Mouse (Mus musculus) MEL (cell line): ENCODE results near the gene Scn8a.

Source experiments
- BHLHE40 ChIP-seq: IDR thresholded peaks from 2 replicates; pipeline ENCODE4 v1.6.1; 2012; ENCODE audit warnings: low read depth, mild to moderate bottlenecking, inconsistent platforms, low read length, improper control_type of control experiment, borderline replicate concordance
- CHD2 ChIP-seq: IDR thresholded peaks from 2 replicates; pipeline ENCODE4 v1.6.1; 2011; ENCODE audit warnings: low read length, improper control_type of control experiment
- CTCF ChIP-seq, 3 experiments: IDR thresholded peaks in 2 of 3; conservative IDR thresholded peaks in 1 of 3; 2 replicates each; pipeline ENCODE4 v1.5.1; 2011 to 2012; ENCODE audit warnings: low read length in 3 of 3, low read depth in 2 of 3, mild to moderate bottlenecking in 2 of 3, improper control_type of control experiment in 1 of 3, inconsistent platforms in 1 of 3, mixed read lengths in 1 of 3, moderate library complexity in 1 of 3; ENCODE audit not compliant: control insufficient read depth in 1 of 3, insufficient read depth in 1 of 3, poor library complexity in 1 of 3, severe bottlenecking in 1 of 3
- EP300 ChIP-seq, 2 experiments: IDR thresholded peaks; 2 replicates each; pipeline ENCODE4 v1.6.1; 2011; ENCODE audit warnings: improper control_type of control experiment in 2 of 2, low read length in 2 of 2, low read depth in 1 of 2, mild to moderate bottlenecking in 1 of 2
- GATA1 ChIP-seq: IDR thresholded peaks from 2 replicates; pipeline ENCODE4 v1.6.1; 2011; ENCODE audit warnings: low read depth, low read length, improper control_type of control experiment
- POLR2A ChIP-seq, 2 experiments: IDR thresholded peaks; 2 replicates each; pipeline ENCODE4 v1.6.1; 2011 to 2012; ENCODE audit warnings: low read length in 2 of 2, mild to moderate bottlenecking in 2 of 2, control low read depth in 1 of 2, improper control_type of control experiment in 1 of 2, low read depth in 1 of 2, moderate library complexity in 1 of 2; ENCODE audit not compliant: control insufficient read depth in 1 of 2, insufficient read depth in 1 of 2, poor library complexity in 1 of 2
- POLR2AphosphoS2 ChIP-seq: IDR thresholded peaks from 2 replicates; pipeline ENCODE4 v1.6.1; 2011; ENCODE audit warnings: low read length, improper control_type of control experiment
- SIN3A ChIP-seq: IDR thresholded peaks from 2 replicates; pipeline ENCODE4 v1.6.1; 2012; ENCODE audit warnings: low read length, improper control_type of control experiment, inconsistent platforms
- TAL1 ChIP-seq: IDR thresholded peaks from 2 replicates; pipeline ENCODE4 v1.6.1; 2012; ENCODE audit warnings: mild to moderate bottlenecking, inconsistent platforms, low read length, moderate library complexity, mixed read lengths

DNA sequence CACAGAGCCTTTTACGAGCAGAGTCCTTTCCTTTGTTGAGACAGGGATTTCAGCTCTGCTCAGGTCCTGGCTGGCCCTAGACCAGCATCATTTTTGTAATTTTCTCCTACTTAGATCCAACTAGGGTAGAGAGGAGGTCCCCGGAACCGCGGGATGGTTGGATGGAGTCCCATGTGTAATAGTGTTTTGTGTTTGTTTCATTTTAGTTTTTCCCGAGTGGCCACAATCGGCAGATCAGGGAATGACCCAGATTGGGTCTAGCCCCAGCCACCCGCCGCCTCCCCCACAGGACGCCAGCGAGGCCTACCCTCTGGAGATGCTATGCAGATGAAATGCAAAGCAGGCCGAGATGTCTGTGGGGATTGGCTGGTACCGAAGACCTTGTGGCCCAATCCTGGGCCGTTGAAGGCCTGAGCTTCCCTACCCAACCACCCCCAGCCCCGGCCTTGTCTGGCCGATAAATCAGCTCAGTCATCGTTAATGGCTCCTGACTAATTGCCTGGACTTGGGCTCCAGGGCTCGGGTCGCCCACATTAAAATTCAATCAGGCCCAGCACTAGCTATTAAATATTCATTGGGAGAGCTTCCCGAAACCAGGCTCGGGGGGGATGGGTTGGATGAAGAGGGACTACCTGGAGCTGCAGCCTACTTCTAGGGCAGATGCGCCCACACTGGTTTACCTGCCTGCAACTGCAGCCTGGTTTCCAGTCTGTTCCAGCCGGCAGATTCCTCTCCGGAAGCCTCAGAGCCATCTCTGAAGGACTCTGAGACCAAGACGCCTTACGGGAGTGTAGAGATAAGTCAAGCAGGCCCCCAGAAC lies 223.4 kb downstream of the Scn8a start:
- TF ChIP-seq TAL1 (no peak), CTCF (IDR thresholded peaks at IDR 0.05 in 2 of 3, conservative IDR thresholded peaks at IDR 0.05 in 1 of 3; ENCODE audit: control insufficient read depth in 1 of 3, insufficient read depth in 1 of 3, low read depth in 2 of 3, low read length in 3 of 3, poor library complexity in 1 of 3, severe bottlenecking in 1 of 3) (no peak), SIN3A (no peak), EP300 (IDR thresholded peaks at IDR 0.05; ENCODE audit: low read depth in 1 of 2, low read length in 2 of 2) (no peak), GATA1 (no peak), POLR2AphosphoS2 (no peak), BHLHE40 (no peak), POLR2A (IDR thresholded peaks at IDR 0.05; ENCODE audit: control insufficient read depth in 1 of 2, insufficient read depth in 1 of 2, low read depth in 1 of 2, low read length in 2 of 2, poor library complexity in 1 of 2) (no peak), CHD2 (no peak)
